Comparison of ENCODE assay signal across 10 mouse cellular contexts in the genomic region with DNA sequence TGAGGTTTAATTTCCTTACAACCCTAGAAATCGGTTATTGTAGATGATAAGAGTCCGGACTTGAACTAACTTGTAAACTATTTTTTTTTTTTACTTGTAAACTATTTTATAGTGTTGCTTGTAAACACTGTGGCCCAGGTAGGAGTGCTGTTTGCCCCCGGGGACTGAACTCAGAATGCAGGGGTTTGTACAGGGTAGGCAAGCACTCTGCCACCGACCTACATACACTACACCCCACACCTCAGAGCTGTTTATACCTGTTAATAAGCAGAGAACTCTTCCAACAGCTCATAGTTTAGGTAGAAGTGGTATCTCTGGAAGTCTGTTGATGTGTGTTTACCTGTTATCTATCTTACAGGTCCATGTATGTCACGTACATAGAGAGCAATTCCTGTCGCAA. TPM values are rescaled to one million over a fixed set of nuclear protein-coding genes. Genes with fewer than 3 reads are reported as not detected.
DNase-seq lines count a peak whose midpoint lies in the region; ATAC-seq and TF ChIP-seq lines count a peak whose summit lies in the region.
"Had no signal": no experiment of that assay in that cellular context is flagged by ENCODE, and none has a peak within 500 bp of the region (broad histone marks: within the 10 kb centered on the region; RNA-seq: fewer than 3 reads in every experiment).

No protein-coding gene starts in this region.

- intact Hi-C loops in left cerebral cortex, postnatal 14 days (cut with DNase I) = loop anchor here (2.0 kb wide), 1 partner anchor 71 kb away; no protein-coding TSS in a partner anchor
- intact Hi-C loops in left cerebral cortex, postnatal 36 days (cut with DNase I) = loop anchor here (2.0 to 10.0 kb wide), 2 partner anchors 71 to 281 kb away; no protein-coding TSS in a partner anchor

- H3K4me1 ChIP-seq in kidney, adult 2 months (ENCODE audit: control insufficient read depth, insufficient read depth, low read length) = peaks cover 5% of the 10 kb centered on the region
- H3K4me1 ChIP-seq in embryonic facial prominence, embryonic 12.5 days = peaks cover 17% of the 10 kb centered on the region
- H3K4me1 ChIP-seq in intestine, embryonic 14.5 days (replicated peaks; ENCODE audit: control insufficient read depth, insufficient read depth, low read length) = peaks cover 19% of the 10 kb centered on the region
- no peaks in the 10 kb centered on the region for H3K4me1 ChIP-seq in midbrain, postnatal 0 days (ENCODE audit: insufficient read depth, low read length)

- no peaks in the 10 kb centered on the region for H3K9me3 ChIP-seq in embryonic facial prominence, embryonic 12.5 days
- H3K9me3 ChIP-seq in intestine, embryonic 14.5 days (ENCODE audit: control insufficient read depth, low read length) = no peaks in the 10 kb centered on the region
- no peaks in the 10 kb centered on the region for H3K9me3 ChIP-seq in midbrain, postnatal 0 days (ENCODE audit: low read length)

- no peak for ATAC-seq in embryonic facial prominence, embryonic 12.5 days (ENCODE audit: insufficient number of reproducible peaks, insufficient read depth, low FRiP score, low TSS enrichment)
- no peak for ATAC-seq in intestine, embryonic 14.5 days (replicated peaks; ENCODE audit: low FRiP score, low TSS enrichment, low read depth)
- ATAC-seq in midbrain, postnatal 0 days (ENCODE audit: low FRiP score) = no peak

- DNase-seq in kidney, adult 2 months = no peak
- DNase-seq in kidney, adult 11 months = no peak
- no peak for DNase-seq in intestine, embryonic 14.5 days (ENCODE audit: low spot score)
- DNase-seq in midbrain, postnatal 0 days (ENCODE audit: low spot score) = no peak
- DNase-seq in urinary bladder, adult 2 months (ENCODE audit: low spot score) = no peak
- DNase-seq in left cerebral cortex, postnatal 14 days (ENCODE audit: low spot score in 2 of 2) = no peak
- DNase-seq in left cerebral cortex, postnatal 36 days (ENCODE audit: low spot score in 2 of 2) = no peak
- DNase-seq: thymus, adult 2 months had no signal

- H3K4me2 ChIP-seq in embryonic facial prominence, embryonic 12.5 days (replicated peaks) = peak overlapping the region; percentile 73
- H3K4me2 ChIP-seq in intestine, embryonic 14.5 days (ENCODE audit: low read length) = peak overlapping the region; percentile 67
- H3K4me2 ChIP-seq in midbrain, postnatal 0 days (ENCODE audit: low read depth, low read length, poor library complexity, severe bottlenecking) = peak overlapping the region; percentile 73

- no peaks in the 10 kb centered on the region for H3K27me3 ChIP-seq in kidney, adult 2 months (replicated peaks; ENCODE audit: control insufficient read depth, insufficient read depth, low read length)
- no peaks in the 10 kb centered on the region for H3K27me3 ChIP-seq in embryonic facial prominence, embryonic 12.5 days
- H3K27me3 ChIP-seq in intestine, embryonic 14.5 days (replicated peaks; ENCODE audit: control insufficient read depth, insufficient read depth, low read length) = no peaks in the 10 kb centered on the region
- no peaks in the 10 kb centered on the region for H3K27me3 ChIP-seq in midbrain, postnatal 0 days (ENCODE audit: insufficient read depth, low read length)
- H3K27me3 ChIP-seq: Patski had no signal

- TF ChIP-seq POLR2A in kidney, adult 2 months (IDR thresholded peaks at IDR 0.05; ENCODE audit: low read depth, low read length) = no peak

- peak overlapping the region; percentile 66 for H3K4me3 ChIP-seq in kidney, adult 2 months (ENCODE audit: insufficient read depth, low read depth, low read length)
- H3K4me3 ChIP-seq in embryonic facial prominence, embryonic 12.5 days = peak overlapping the region; percentile 80
- peak overlapping the region; percentile 72 for H3K4me3 ChIP-seq in intestine, embryonic 14.5 days (ENCODE audit: low read depth, low read length)
- peak overlapping the region; percentile 59 for H3K4me3 ChIP-seq in midbrain, postnatal 0 days (ENCODE audit: low read depth, low read length)

- peak overlapping the region; percentile 62; the same call in 1 of the 2 replicates for H3K27ac ChIP-seq in kidney, adult 2 months (ENCODE audit: insufficient read depth, low read depth, low read length)
- no peak overlapping the region for H3K27ac ChIP-seq in embryonic facial prominence, embryonic 12.5 days
- no peak overlapping the region for H3K27ac ChIP-seq in intestine, embryonic 14.5 days (ENCODE audit: low read depth)
- H3K27ac ChIP-seq in midbrain, postnatal 0 days (ENCODE audit: low read depth, low read length) = 0 out of 2 replicates have a peak overlapping the region, but pooled peaks have one; percentile 70

- TF ChIP-seq CTCF in kidney, adult 2 months (conservative IDR thresholded peaks at IDR 0.05; ENCODE audit: insufficient read depth, insufficient read length, low read depth, low read length) = no peak
- TF ChIP-seq CTCF in midbrain, postnatal 0 days (IDR thresholded peaks at IDR 0.05) = no peak

- peak overlapping the region; percentile 69 for H3K9ac ChIP-seq in embryonic facial prominence, embryonic 12.5 days
- H3K9ac ChIP-seq in intestine, embryonic 14.5 days (ENCODE audit: low read length) = peak overlapping the region; percentile 62
- peak overlapping the region; percentile 70; the same call in 1 of the 2 replicates for H3K9ac ChIP-seq in midbrain, postnatal 0 days (replicated peaks; ENCODE audit: low read length, poor library complexity, severe bottlenecking)

- WGBS in kidney, adult 2 months = 30% methylated on average over 6 of the region's 6 CpGs
- 46% methylated on average over 6 of the region's 6 CpGs for WGBS in embryonic facial prominence, embryonic 12.5 days
- WGBS in intestine, embryonic 14.5 days = 38% methylated on average over 6 of the region's 6 CpGs
- 48% methylated on average over 6 of the region's 6 CpGs for WGBS in midbrain, postnatal 0 days

- no peaks in the 10 kb centered on the region for H3K36me3 ChIP-seq in kidney, adult 2 months (ENCODE audit: control insufficient read depth, insufficient read depth, low read length)
- H3K36me3 ChIP-seq in embryonic facial prominence, embryonic 12.5 days = no peaks in the 10 kb centered on the region
- no peaks in the 10 kb centered on the region for H3K36me3 ChIP-seq in intestine, embryonic 14.5 days (ENCODE audit: control insufficient read depth, insufficient read depth, low read length)
- no peaks in the 10 kb centered on the region for H3K36me3 ChIP-seq in midbrain, postnatal 0 days (ENCODE audit: insufficient read depth, low read length)

RNA-seq across cellular contexts. Expression of gene Sfxn2, which starts 0.8 kb away (rescaled TPM):
- polyA plus RNA-seq in kidney, adult 2 months (2012; rRNA removed) = 18.9 and 23.0 TPM in 2 replicates
- 23.4 and 23.6 TPM in 2 replicates for polyA plus RNA-seq in embryonic facial prominence, embryonic 12.5 days (2016; fragmentation: Nextera tagmentation; extraction: Ambion mirVana)
- 18.2 and 19.2 TPM in 2 replicates for polyA plus RNA-seq in intestine, embryonic 14.5 days (2014; fragmentation: Nextera tagmentation; extraction: Ambion mirVana)
- 5.9 and 6.0 TPM in 2 replicates for total RNA-seq in midbrain, postnatal 0 days (2014; rRNA removed)
- polyA plus RNA-seq in midbrain, postnatal 0 days (2015; fragmentation: Nextera tagmentation; extraction: Ambion mirVana) = 9.5 and 9.8 TPM in 2 replicates
- polyA plus RNA-seq in urinary bladder, adult 2 months (2012; rRNA removed) = 5.8 and 7.5 TPM in 2 replicates
- total RNA-seq in left cerebral cortex, postnatal 14 days (2021) = 1 to 10 TPM; 4.1 to 6.0 TPM
- 1 to 10 TPM; 4.3 to 7.1 TPM for total RNA-seq in left cerebral cortex, postnatal 36 days (2021)

RNA-seq across cellular contexts. Expression of gene Arl3, which starts 1.0 kb away (rescaled TPM):
- polyA plus RNA-seq in kidney, adult 2 months (2012; rRNA removed) = 52.5 and 62.8 TPM in 2 replicates
- polyA plus RNA-seq in embryonic facial prominence, embryonic 12.5 days (2016; fragmentation: Nextera tagmentation; extraction: Ambion mirVana) = 191 TPM in 2 replicates
- polyA plus RNA-seq in intestine, embryonic 14.5 days (2014; fragmentation: Nextera tagmentation; extraction: Ambion mirVana) = 64.3 and 73.9 TPM in 2 replicates
- 94.5 and 109 TPM in 2 replicates for total RNA-seq in midbrain, postnatal 0 days (2014; rRNA removed)
- 192 and 194 TPM in 2 replicates for polyA plus RNA-seq in midbrain, postnatal 0 days (2015; fragmentation: Nextera tagmentation; extraction: Ambion mirVana)
- 93.7 and 103 TPM in 2 replicates for polyA plus RNA-seq in urinary bladder, adult 2 months (2012; rRNA removed)
- 100 to 1,000 TPM; 103 to 116 TPM for total RNA-seq in left cerebral cortex, postnatal 14 days (2021)
- 100 to 1,000 TPM; 112 to 120 TPM for total RNA-seq in left cerebral cortex, postnatal 36 days (2021)

RNA-seq across cellular contexts. Expression of gene Wbp1l, which starts 24.9 kb away (rescaled TPM):
- polyA plus RNA-seq in kidney, adult 2 months (2012; rRNA removed) = 60.1 and 60.3 TPM in 2 replicates
- 52.5 and 54.1 TPM in 2 replicates for polyA plus RNA-seq in embryonic facial prominence, embryonic 12.5 days (2016; fragmentation: Nextera tagmentation; extraction: Ambion mirVana)
- 39.6 and 40.2 TPM in 2 replicates for polyA plus RNA-seq in intestine, embryonic 14.5 days (2014; fragmentation: Nextera tagmentation; extraction: Ambion mirVana)
- total RNA-seq in midbrain, postnatal 0 days (2014; rRNA removed) = 44.2 and 44.8 TPM in 2 replicates
- polyA plus RNA-seq in midbrain, postnatal 0 days (2015; fragmentation: Nextera tagmentation; extraction: Ambion mirVana) = 27.1 and 27.8 TPM in 2 replicates
- 60.0 and 70.2 TPM in 2 replicates for polyA plus RNA-seq in urinary bladder, adult 2 months (2012; rRNA removed)
- total RNA-seq in left cerebral cortex, postnatal 14 days (2021) = 10 to 100 TPM; 40.5 to 45.8 TPM
- total RNA-seq in left cerebral cortex, postnatal 36 days (2021) = 10 to 100 TPM; 34.2 to 38.3 TPM

Comparison
In these comparisons a context has a peak if more than half of its experiments do, and no peak if none do; other contexts are left out.
1. H3K27ac ChIP-seq: peak in kidney, adult 2 months (single experiment) and midbrain, postnatal 0 days (single experiment); none in embryonic facial prominence, embryonic 12.5 days (single experiment) and intestine, embryonic 14.5 days (single experiment).
2. Peak in every context shown above with its lines, with median percentiles within 50 percentile points of each other: H3K4me3 ChIP-seq, H3K4me2 ChIP-seq and H3K9ac ChIP-seq.